Mouse (Mus musculus) embryonic facial prominence, embryonic 14.5 days (tissue): ENCODE data around the gene Grb10. TPM values are rescaled to one million over a fixed set of nuclear protein-coding genes. Genes with fewer than 3 reads are reported as not detected.

ENCODE experiments used
- ATAC-seq: fragments of 200-750 bp; cut with Nextera tagmentation; 2 replicates; pipeline ENCODE4 v1.8.0; 2017; ENCODE audit warnings: low read depth, moderate number of reproducible peaks, moderate TSS enrichment
- DNase-seq: peaks from one replicate; pipeline ENCODE4 v3.0.0-alpha.2; 2015; ENCODE audit warnings: low spot score
- H3K27ac ChIP-seq: fragments of 300-500 bp; sonication (generic); replicated peaks from 2 replicates; pipeline ENCODE4 v1.5.1; 2014; ENCODE audit warnings: low read depth, mild to moderate bottlenecking, low read length, moderate library complexity
- H3K27me3 ChIP-seq: fragments of 300-500 bp; sonication (generic); replicated peaks from 2 replicates; pipeline ENCODE4 v1.6.1; 2014; ENCODE audit warnings: low read length; ENCODE audit not compliant: control insufficient read depth, insufficient read depth
- H3K36me3 ChIP-seq: fragments of 300-500 bp; sonication (generic); 2 replicates; pipeline ENCODE4 v1.6.1; 2014; ENCODE audit warnings: low read length, mixed read lengths; ENCODE audit not compliant: control insufficient read depth, insufficient read depth
- H3K4me1 ChIP-seq: fragments of 300-500 bp; sonication (generic); 2 replicates; pipeline ENCODE4 v1.6.1; 2014; ENCODE audit warnings: antibody characterized with exemption, low read length; ENCODE audit not compliant: control insufficient read depth, insufficient read depth
- H3K4me2 ChIP-seq: fragments of 300-500 bp; sonication (generic); 2 replicates; pipeline ENCODE4 v1.6.1; 2014; ENCODE audit warnings: low read depth, mild to moderate bottlenecking, low read length, moderate library complexity, mixed read lengths
- H3K4me3 ChIP-seq: fragments of 300-500 bp; sonication (generic); 2 replicates; pipeline ENCODE4 v1.5.1; 2014; ENCODE audit warnings: low read depth, mild to moderate bottlenecking, low read length
- H3K9ac ChIP-seq: fragments of 300-500 bp; sonication (generic); 2 replicates; pipeline ENCODE4 v1.6.1; 2014; ENCODE audit warnings: low read depth, mild to moderate bottlenecking, low read length, moderate library complexity, mixed read lengths
- H3K9me3 ChIP-seq: fragments of 300-500 bp; sonication (generic); 2 replicates; pipeline ENCODE4 v1.6.1; 2016; ENCODE audit warnings: low read length; ENCODE audit not compliant: control insufficient read depth
- WGBS: fragments of 180-500 bp; shearing (Covaris S2); extraction: QIAGEN DNeasy Blood & Tissue Kit; methylation state at CpG from one replicate; pipeline ENCODE4 v1.1.7; 2014; 5-methylcytosine and 5-hydroxymethylcytosine counted together
- polyA plus RNA-seq: library from polyadenylated mRNA; unstranded; fragments of >200 nt; fragmentation: Nextera tagmentation; extraction: Ambion mirVana; gene quantifications from 2 replicates; pipeline ENCODE4 v1.2.1, GENCODE M21; 2014

The Grb10 gene
- 250 and 271 TPM in 2 replicates for polyA plus RNA-seq

DNA sequence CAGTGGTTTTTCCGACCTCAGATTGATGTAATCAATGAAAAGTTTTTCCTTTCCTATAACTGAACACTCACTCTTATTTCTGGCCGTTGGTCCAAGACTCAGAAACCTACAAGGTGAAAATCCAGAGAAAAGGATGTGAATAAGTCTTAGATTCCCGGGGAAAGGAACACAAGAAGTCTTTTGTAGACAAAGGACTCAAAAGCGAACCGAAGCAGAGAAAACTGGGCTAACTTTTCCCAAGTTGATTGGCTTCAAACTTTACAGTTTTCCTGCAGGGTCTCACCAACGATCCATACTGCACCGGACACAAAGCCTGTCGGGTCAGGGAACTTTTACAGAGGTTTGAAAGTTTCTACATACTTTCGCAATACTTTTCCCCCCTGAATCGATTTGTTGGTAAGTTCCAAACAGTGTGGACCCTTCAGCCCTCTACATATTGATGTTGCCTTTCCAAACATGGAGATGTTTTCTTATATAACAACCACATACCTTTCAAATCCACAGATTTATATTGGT is at the start of gene Grb10:
Gene Grb10 (minus strand): TSS at position 214 of the 516 bp plus-strand sequence.
- Histone ChIP-seq H3K9me3 (no peaks in the 10 kb centered on the region), H3K9ac (peak within 1 kb of the TSS; percentile 95), H3K27me3 (peaks cover 73% of the 10 kb centered on the region), H3K27ac (peak within 1 kb of the TSS; percentile 95), H3K4me3 (peak within 1 kb of the TSS; percentile 62), H3K36me3 (no peaks in the 10 kb centered on the region), H3K4me2 (peak within 1 kb of the TSS; percentile 67), H3K4me1 (no peaks in the 10 kb centered on the region; the same call in 1 of the 2 replicates)
- WGBS: 27% methylated on average over 10 of the region's 10 CpGs
- ATAC-seq (no peak), DNase-seq (no peak)

DNA sequence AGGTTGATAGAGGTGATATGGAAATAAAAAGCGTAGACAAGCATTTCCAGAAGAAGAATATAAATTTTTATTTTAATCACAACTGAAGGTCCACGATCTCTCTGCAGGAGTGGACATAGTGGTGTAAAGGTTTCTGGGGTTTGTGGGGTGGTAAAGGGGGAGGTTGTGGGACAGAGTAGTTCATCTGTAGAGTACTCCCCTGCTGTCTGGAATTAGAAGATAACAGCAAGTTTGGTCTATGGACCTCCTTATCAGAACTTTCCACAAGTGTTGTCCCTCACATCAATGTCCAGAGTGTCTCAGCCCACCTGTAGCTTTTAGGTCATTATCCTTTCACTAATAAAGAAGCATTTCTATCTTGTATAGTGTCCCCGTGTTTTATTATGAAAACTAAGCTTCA is 43.2 kb upstream of the Grb10 start:
- no peak for DNase-seq
- Histone ChIP-seq H3K9me3 (peaks cover 6% of the 10 kb centered on the region), H3K9ac (no peak overlapping the region), H3K4me1 (no peaks in the 10 kb centered on the region), H3K36me3 (no peaks in the 10 kb centered on the region), H3K4me2 (no peak overlapping the region), H3K27ac (no peak overlapping the region), H3K4me3 (no peak overlapping the region), H3K27me3 (no peaks in the 10 kb centered on the region)
- whole genome bisulfite sequencing: 87% methylated on average over 3 of the region's 3 CpGs
- ATAC-seq: no peak

DNA sequence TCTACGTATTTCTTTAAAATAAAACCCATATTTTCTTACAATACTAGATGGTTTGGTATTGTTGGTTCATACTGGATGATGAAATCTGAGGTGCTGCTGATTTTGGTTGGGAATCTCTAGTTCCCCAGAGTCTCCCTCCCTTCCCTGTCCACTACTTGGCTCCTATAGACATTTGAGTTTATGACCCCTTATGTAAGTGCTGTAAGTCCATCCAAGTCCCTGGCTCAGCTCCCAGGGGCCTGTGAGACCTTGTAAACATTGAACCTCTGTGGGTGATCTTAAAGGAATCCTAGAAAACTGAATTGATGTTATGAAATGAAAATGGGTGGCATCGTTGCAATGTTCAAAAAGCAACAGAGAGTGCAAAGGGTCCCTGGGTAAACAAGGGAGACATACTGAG is 40.7 kb upstream of the Grb10 start:
- Histone ChIP-seq H3K9ac (no peak overlapping the region), H3K36me3 (no peaks in the 10 kb centered on the region), H3K27ac (no peak overlapping the region), H3K4me3 (no peak overlapping the region), H3K4me2 (no peak overlapping the region), H3K4me1 (no peaks in the 10 kb centered on the region), H3K9me3 (peaks cover 6% of the 10 kb centered on the region), H3K27me3 (no peaks in the 10 kb centered on the region)
- ATAC-seq (no peak), DNase-seq (no peak)
- 82% methylated on average over 2 of the region's 2 CpGs for WGBS

DNA sequence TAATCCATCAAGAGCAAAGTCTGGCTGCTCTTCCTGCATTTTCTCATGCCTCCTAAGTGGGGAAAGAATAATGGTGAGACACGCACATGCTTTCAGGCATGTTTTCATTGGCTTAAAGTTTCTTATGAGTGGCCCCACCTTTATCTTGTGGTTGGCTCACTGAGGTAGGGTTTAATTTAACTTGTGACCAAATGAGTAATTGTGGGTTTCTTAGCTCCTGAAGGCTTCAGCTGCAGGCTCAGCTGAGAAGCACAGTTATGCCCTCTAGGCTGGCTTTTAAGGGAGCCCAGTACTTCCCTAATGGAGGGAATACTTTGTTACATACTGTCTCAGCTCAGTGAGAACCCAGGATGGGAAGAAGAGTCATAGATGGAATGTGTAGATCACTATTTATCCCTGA is 37.0 kb upstream of the Grb10 start:
- Histone ChIP-seq H3K27ac (no peak overlapping the region), H3K4me1 (no peaks in the 10 kb centered on the region), H3K27me3 (no peaks in the 10 kb centered on the region), H3K9me3 (no peaks in the 10 kb centered on the region), H3K4me2 (no peak overlapping the region), H3K4me3 (no peak overlapping the region), H3K36me3 (no peaks in the 10 kb centered on the region), H3K9ac (no peak overlapping the region)
- DNase-seq: peak; percentile 8
- 84% methylated on average over 1 of the region's 1 CpGs for WGBS
- no peak for ATAC-seq

DNA sequence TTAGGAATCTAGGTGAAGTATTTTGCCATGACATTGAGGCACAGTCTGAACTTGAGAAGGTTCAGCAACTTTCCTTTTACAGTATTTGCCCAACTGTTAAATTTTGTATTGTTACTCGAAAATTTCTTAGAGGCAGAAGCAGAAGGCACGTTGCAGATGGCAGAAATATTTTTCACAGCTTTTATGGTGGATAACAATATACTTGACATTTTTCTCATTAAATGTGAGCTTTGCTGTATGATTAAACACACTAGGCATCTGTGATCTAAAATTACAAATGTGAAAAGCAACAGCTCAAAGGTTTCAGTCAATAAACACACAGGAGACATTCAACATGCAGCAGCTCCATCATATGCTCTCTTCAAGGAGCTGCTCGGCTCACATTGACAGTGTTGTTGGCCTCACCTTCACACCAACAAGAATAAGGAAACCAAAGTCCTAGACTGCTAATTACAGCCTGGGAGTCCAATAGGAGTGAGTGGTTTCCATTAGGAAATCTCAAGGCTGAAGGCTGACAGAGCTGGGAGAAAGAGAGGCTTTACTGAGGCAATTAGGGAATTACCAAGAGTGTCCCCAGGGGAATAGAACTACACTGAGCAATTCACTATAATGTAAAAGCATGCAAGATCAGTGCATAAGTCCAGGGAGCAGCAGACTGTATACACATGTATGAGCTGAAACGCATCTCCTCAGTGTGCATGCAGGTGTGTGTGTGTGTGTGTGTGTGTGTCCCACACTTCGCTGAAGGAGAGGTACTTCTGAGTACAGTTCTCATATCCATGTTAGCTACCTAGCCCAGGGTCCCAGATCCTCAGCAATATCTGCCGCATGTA is 35.1 kb upstream of the Grb10 start:
- peak; percentile 37; the same call in 1 of the 2 replicates for ATAC-seq
- 67% methylated on average over 6 of the region's 6 CpGs for WGBS
- H3K4me2 ChIP-seq: no peak overlapping the region
- no peak overlapping the region for H3K9ac ChIP-seq
- no peaks in the 10 kb centered on the region for H3K36me3 ChIP-seq
- H3K9me3 ChIP-seq: no peaks in the 10 kb centered on the region
- no peak overlapping the region for H3K27ac ChIP-seq
- peak; percentile 18 for DNase-seq
- H3K27me3 ChIP-seq: no peaks in the 10 kb centered on the region
- no peak overlapping the region for H3K4me3 ChIP-seq
- H3K4me1 ChIP-seq: no peaks in the 10 kb centered on the region

DNA sequence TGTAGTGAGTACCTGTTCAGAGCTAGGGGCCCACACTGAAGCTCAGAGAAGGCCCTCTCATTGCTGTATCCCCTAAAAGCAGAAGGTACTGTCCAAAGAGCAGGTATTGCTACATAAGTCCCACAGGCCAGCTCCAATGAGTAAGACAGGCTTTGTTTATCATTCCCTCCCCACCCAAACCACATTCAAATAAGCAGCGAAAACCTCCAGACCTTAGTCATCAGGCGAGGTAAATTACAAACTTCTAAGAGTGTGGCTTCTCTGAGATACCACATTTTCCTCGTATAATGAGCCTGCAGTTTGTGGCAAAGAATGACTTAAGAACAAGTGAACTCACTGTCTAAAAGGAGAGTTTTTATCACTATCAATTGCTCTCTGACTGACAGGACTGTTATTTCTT is 33.8 kb upstream of the Grb10 start:
- Histone ChIP-seq H3K36me3 (no peaks in the 10 kb centered on the region), H3K4me1 (no peaks in the 10 kb centered on the region), H3K27ac (no peak overlapping the region), H3K4me3 (no peak overlapping the region), H3K9ac (no peak overlapping the region), H3K4me2 (no peak overlapping the region), H3K27me3 (no peaks in the 10 kb centered on the region), H3K9me3 (no peaks in the 10 kb centered on the region)
- DNase-seq (peak; percentile 27), ATAC-seq (no peak)
- 77% methylated on average over 3 of the region's 3 CpGs for WGBS

DNA sequence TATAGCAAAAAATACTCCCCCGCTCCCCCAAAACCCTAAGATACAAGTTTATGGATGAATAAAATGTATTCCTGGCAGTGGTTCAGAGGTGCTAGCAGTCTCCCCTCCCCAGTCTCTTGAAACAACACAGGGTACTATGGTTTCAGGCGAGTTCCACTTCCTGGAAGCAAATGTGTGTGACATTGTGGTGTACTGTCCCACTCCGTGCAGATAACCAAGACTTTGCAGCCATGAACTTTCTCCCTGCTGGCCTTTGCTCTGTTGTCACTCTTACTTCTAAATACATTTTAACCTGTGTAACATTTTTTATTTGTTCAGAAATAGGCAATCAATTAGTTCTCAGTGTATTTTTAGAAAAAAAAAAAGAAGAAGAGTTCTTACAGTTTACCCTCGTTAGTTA is 20.5 kb upstream of the Grb10 start:
- Histone ChIP-seq H3K4me3 (no peak overlapping the region), H3K4me1 (no peaks in the 10 kb centered on the region), H3K27me3 (no peaks in the 10 kb centered on the region), H3K4me2 (no peak overlapping the region), H3K9me3 (no peaks in the 10 kb centered on the region), H3K36me3 (no peaks in the 10 kb centered on the region), H3K9ac (no peak overlapping the region), H3K27ac (no peak overlapping the region)
- DNase-seq (no peak), ATAC-seq (no peak)
- 71% methylated on average over 4 of the region's 4 CpGs for WGBS

DNA sequence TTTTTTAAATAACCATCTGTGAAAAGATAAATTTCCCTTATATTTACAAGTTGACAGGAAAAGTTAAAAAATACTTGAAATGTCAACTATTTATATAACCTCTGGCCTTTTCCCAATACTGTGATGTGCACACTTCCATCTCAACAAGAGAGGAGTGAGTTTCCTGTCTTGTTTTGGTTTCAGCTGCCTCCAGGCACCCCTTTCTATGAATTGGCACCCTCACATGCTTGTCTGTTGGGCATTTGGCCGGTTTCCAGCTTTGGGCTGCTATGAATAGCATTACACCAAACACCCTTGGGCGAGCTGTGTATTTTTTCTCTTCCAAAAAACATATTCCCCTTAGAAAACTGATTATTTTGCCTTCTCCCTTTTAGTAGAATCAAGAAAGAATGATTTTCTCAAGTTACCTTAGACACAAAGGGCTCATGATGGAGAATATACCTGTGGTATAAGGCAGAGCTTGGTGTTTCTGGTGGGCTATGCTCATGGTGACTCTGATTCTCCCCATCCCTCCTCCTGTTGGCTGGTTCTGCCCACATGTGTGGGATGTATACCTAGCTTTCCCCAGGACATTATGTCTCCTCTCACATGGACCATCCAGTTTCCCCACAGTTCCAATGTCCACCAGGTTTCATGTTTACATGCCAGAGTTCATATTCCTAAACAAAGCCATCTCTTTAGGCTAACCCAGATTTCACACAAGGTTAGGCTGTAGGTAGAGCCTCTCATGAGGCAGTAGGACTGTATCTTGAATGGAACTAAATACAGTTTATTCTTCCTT is 10.3 kb upstream of the Grb10 start:
- Histone ChIP-seq H3K4me2 (no peak overlapping the region), H3K4me3 (no peak overlapping the region), H3K27me3 (no peaks in the 10 kb centered on the region), H3K9me3 (no peaks in the 10 kb centered on the region), H3K9ac (no peak overlapping the region), H3K27ac (no peak overlapping the region), H3K36me3 (no peaks in the 10 kb centered on the region), H3K4me1 (no peaks in the 10 kb centered on the region)
- ATAC-seq (no peak), DNase-seq (no peak)
- WGBS: 64% methylated on average over 2 of the region's 2 CpGs
